Mouse (Mus musculus) kidney, adult 8-10 months (tissue): Measurements from ENCODE around the gene Hist1h2be.
"Not testable (repeated sequence)": the region's sequence is repeated elsewhere in the genome, so short reads cannot be mapped to it uniquely, and the experiment has no call there.

Experiments used
- DNase-seq, 2 experiments: peaks; one replicate each; pipeline ENCODE4 v3.0.0; 2022

Gene Hist1h2be

GRCm38 (mm10) chr13:23544787-23545120, 76.2 kb downstream of the Hist1h2be start:
- DNase-seq = not testable (repeated sequence)

- DNase-seq = peak; percentile 47 to 89
Observed at GRCm38 (mm10) chr13:23543965-23544786, 76.7 kb downstream of the Hist1h2be start, which contains the start of gene Hist1h3f. Gene Hist1h3f, plus strand, starts transcription at chr13:23544052.

- peak; percentile 60 to 87 for DNase-seq
Observed at GRCm38 (mm10) chr13:23542999-23543607, 77.8 kb downstream of the Hist1h2be start, which contains the start of gene Hist1h2bh. Gene Hist1h2bh, minus strand, starts transcription at chr13:23543392.

GRCm38 (mm10) chr13:23542225-23542980, 78.5 kb downstream of the Hist1h2be start:
- DNase-seq = not testable (repeated sequence)

- DNase-seq = no peak
Observed at GRCm38 (mm10) chr13:23541497-23541896, 79.4 kb downstream of the Hist1h2be start.

- not testable (repeated sequence) for DNase-seq
Observed at GRCm38 (mm10) chr13:23539821-23540220, 81.1 kb downstream of the Hist1h2be start.

- no peak for DNase-seq
Observed at GRCm38 (mm10) chr13:23538249-23538648, 82.7 kb downstream of the Hist1h2be start.

GRCm38 (mm10) chr13:23537006-23537710, 83.8 kb downstream of the Hist1h2be start:
- DNase-seq = no peak

- no peak for DNase-seq
Observed at GRCm38 (mm10) chr13:23536076-23536822, 84.7 kb downstream of the Hist1h2be start.

- peak; percentile 81 for DNase-seq
Observed at GRCm38 (mm10) chr13:23535137-23536075, 85.5 kb downstream of the Hist1h2be start, which contains the start of gene Hist1h3g. Gene Hist1h3g, plus strand, starts transcription at chr13:23535422.

GRCm38 (mm10) chr13:23534368-23535131, 86.4 kb downstream of the Hist1h2be start:
- DNase-seq = no peak
